Mouse (Mus musculus) lung, embryonic 14.5 days (tissue): ENCODE results near the gene Ly6g5b. TPM values are rescaled to one million over a fixed set of nuclear protein-coding genes. Genes with fewer than 3 reads are reported as not detected.

ENCODE experiments used
- ATAC-seq: fragments of 200-750 bp; cut with Nextera tagmentation; 2 replicates; pipeline ENCODE4 v1.8.0; 2017; ENCODE audit warnings: mild to moderate bottlenecking, moderate TSS enrichment, moderate library complexity; ENCODE audit not compliant: insufficient read depth
- DNase-seq: peaks from one replicate; pipeline ENCODE4 v3.0.0-alpha.2; 2015
- H3K27ac ChIP-seq: fragments of 300-500 bp; sonication (generic); 2 replicates; pipeline ENCODE4 v1.5.1; 2014; ENCODE audit warnings: low read depth, mild to moderate bottlenecking, moderate library complexity
- H3K27me3 ChIP-seq: fragments of 300-500 bp; sonication (generic); 2 replicates; pipeline ENCODE4 v1.6.1; 2014; ENCODE audit warnings: low read length, control low read depth; ENCODE audit not compliant: insufficient read depth
- H3K36me3 ChIP-seq: fragments of 300-500 bp; sonication (generic); 2 replicates; pipeline ENCODE4 v1.6.1; 2014; ENCODE audit warnings: control low read depth; ENCODE audit not compliant: insufficient read depth
- H3K4me1 ChIP-seq: fragments of 300-500 bp; sonication (generic); 2 replicates; pipeline ENCODE4 v1.6.1; 2014; ENCODE audit warnings: antibody characterized with exemption, control low read depth; ENCODE audit not compliant: insufficient read depth
- H3K4me2 ChIP-seq: fragments of 300-500 bp; sonication (generic); 2 replicates; pipeline ENCODE4 v1.6.1; 2014; ENCODE audit warnings: mild to moderate bottlenecking
- H3K4me3 ChIP-seq: fragments of 300-500 bp; sonication (generic); 2 replicates; pipeline ENCODE4 v1.5.1; 2014; ENCODE audit warnings: low read depth, low read length
- H3K9ac ChIP-seq: fragments of 300-500 bp; sonication (generic); 2 replicates; pipeline ENCODE4 v1.6.1; 2014
- H3K9me3 ChIP-seq: fragments of 300-500 bp; sonication (generic); 2 replicates; pipeline ENCODE4 v1.6.1; 2016; ENCODE audit warnings: low read depth, low read length, control low read depth
- CTCF ChIP-seq: IDR thresholded peaks from 2 replicates; pipeline ENCODE4 v1.5.1; 2016; ENCODE audit warnings: antibody characterized with exemption, low read depth
- WGBS: fragments of 180-500 bp; shearing (Covaris S2); extraction: QIAGEN DNeasy Blood & Tissue Kit; methylation state at CpG from one replicate; pipeline ENCODE4 v1.1.7; 2014; 5-methylcytosine and 5-hydroxymethylcytosine counted together
- polyA plus RNA-seq: library from polyadenylated mRNA; unstranded; fragments of >200 nt; fragmentation: Nextera tagmentation; extraction: Ambion mirVana; gene quantifications from 2 replicates; pipeline ENCODE4 v1.2.1, GENCODE M21; 2014

Ly6g5b gene
- polyA plus RNA-seq, 1 experiment from 2014 or later: 1.1 TPM

- WGBS: 71% methylated on average over 6 of the region's 6 CpGs
Measured at GRCm38 (mm10) chr17:35104754-35105153, 10.5 kb downstream of the Ly6g5b start.

GRCm38 (mm10) chr17:35104079-35104478 lies 11.1 kb downstream of the Ly6g5b start:
- DNase-seq (no peak), ATAC-seq (no peak)
- H3K4me3 ChIP-seq: no peak overlapping the region
- no peak overlapping the region for H3K9ac ChIP-seq
- no peak overlapping the region for H3K4me2 ChIP-seq
- no peaks in the 10 kb centered on the region for H3K4me1 ChIP-seq
- TF ChIP-seq CTCF: no peak
- no peak overlapping the region for H3K27ac ChIP-seq
- peaks cover 51% of the 10 kb centered on the region for H3K36me3 ChIP-seq
- no peaks in the 10 kb centered on the region for H3K27me3 ChIP-seq
- H3K9me3 ChIP-seq: no peaks in the 10 kb centered on the region
- WGBS: 90% methylated on average over 7 of the region's 7 CpGs

More at GRCm38 (mm10) chr17:35104754-35105153, 10.5 kb downstream of the Ly6g5b start:
- Histone ChIP-seq H3K36me3 (peaks cover 44% of the 10 kb centered on the region), H3K27ac (no peak overlapping the region), H3K9ac (no peak overlapping the region), H3K4me3 (no peak overlapping the region), H3K9me3 (no peaks in the 10 kb centered on the region), H3K4me1 (no peaks in the 10 kb centered on the region), H3K27me3 (no peaks in the 10 kb centered on the region), H3K4me2 (no peak overlapping the region)
- no peak for TF ChIP-seq CTCF
- no peak for DNase-seq
- ATAC-seq: no peak

- Histone ChIP-seq H3K27me3 (no peaks in the 10 kb centered on the region), H3K4me1 (no peaks in the 10 kb centered on the region), H3K36me3 (peaks cover 59% of the 10 kb centered on the region), H3K9ac (no peak overlapping the region), H3K9me3 (no peaks in the 10 kb centered on the region), H3K4me3 (no peak overlapping the region), H3K4me2 (no peak overlapping the region), H3K27ac (no peak overlapping the region)
- ATAC-seq (no peak), DNase-seq (no peak)
- 52% methylated on average over 6 of the region's 6 CpGs for WGBS
- no peak for TF ChIP-seq CTCF
Measured at GRCm38 (mm10) chr17:35103221-35103690, 12.0 kb downstream of the Ly6g5b start.

GRCm38 (mm10) chr17:35102299-35102698 lies 12.9 kb downstream of the Ly6g5b start:
- Histone ChIP-seq H3K4me2 (no peak overlapping the region), H3K36me3 (peaks cover 68% of the 10 kb centered on the region), H3K4me3 (no peak overlapping the region), H3K9ac (no peak overlapping the region), H3K27ac (no peak overlapping the region), H3K27me3 (no peaks in the 10 kb centered on the region), H3K4me1 (no peaks in the 10 kb centered on the region), H3K9me3 (no peaks in the 10 kb centered on the region)
- 67% methylated on average over 8 of the region's 8 CpGs for WGBS
- DNase-seq: no peak
- no peak for TF ChIP-seq CTCF
- no peak for ATAC-seq

- H3K27ac ChIP-seq: no peak overlapping the region
- ATAC-seq (no peak), DNase-seq (no peak)
- WGBS: 83% methylated on average over 11 of the region's 11 CpGs
- H3K9me3 ChIP-seq: no peaks in the 10 kb centered on the region
- no peak for TF ChIP-seq CTCF
- no peak overlapping the region for H3K4me3 ChIP-seq
- H3K4me2 ChIP-seq: no peak overlapping the region
- no peaks in the 10 kb centered on the region for H3K27me3 ChIP-seq
- H3K4me1 ChIP-seq: no peaks in the 10 kb centered on the region
- H3K9ac ChIP-seq: no peak overlapping the region
- peaks cover 80% of the 10 kb centered on the region for H3K36me3 ChIP-seq
Measured at GRCm38 (mm10) chr17:35101161-35101560, 14.1 kb downstream of the Ly6g5b start.

- no peak overlapping the region for H3K4me3 ChIP-seq
- H3K27ac ChIP-seq: no peak overlapping the region
- H3K9me3 ChIP-seq: no peaks in the 10 kb centered on the region
- ATAC-seq (no peak), DNase-seq (no peak)
- H3K4me1 ChIP-seq: no peaks in the 10 kb centered on the region
- WGBS: 63% methylated on average over 10 of the region's 10 CpGs
- H3K36me3 ChIP-seq: peaks cover 88% of the 10 kb centered on the region
- no peak for TF ChIP-seq CTCF
- H3K27me3 ChIP-seq: no peaks in the 10 kb centered on the region
- no peak overlapping the region for H3K9ac ChIP-seq
- no peak overlapping the region for H3K4me2 ChIP-seq
Measured at GRCm38 (mm10) chr17:35100196-35100765, 14.9 kb downstream of the Ly6g5b start.

- peaks cover 96% of the 10 kb centered on the region for H3K36me3 ChIP-seq
- no peaks in the 10 kb centered on the region for H3K4me1 ChIP-seq
- no peak for TF ChIP-seq CTCF
- no peak overlapping the region for H3K27ac ChIP-seq
- H3K9me3 ChIP-seq: no peaks in the 10 kb centered on the region
- H3K4me2 ChIP-seq: no peak overlapping the region
- H3K4me3 ChIP-seq: no peak overlapping the region
- no peaks in the 10 kb centered on the region for H3K27me3 ChIP-seq
- no peak for DNase-seq
- no peak overlapping the region for H3K9ac ChIP-seq
- ATAC-seq: no peak
- WGBS: 81% methylated on average over 12 of the region's 12 CpGs
Measured at GRCm38 (mm10) chr17:35097164-35097655, 18.0 kb downstream of the Ly6g5b start.
